Mouse (Mus musculus): ENCODE data around the gene Otud4. TPM values are rescaled to one million over a fixed set of nuclear protein-coding genes. Genes with fewer than 3 reads are reported as not detected.
"Not testable (repeated sequence)": the region's sequence is repeated elsewhere in the genome, so short reads cannot be mapped to it uniquely, and the experiment has no call there.

Gene Otud4
- total and polyA plus RNA-seq, 2 experiments from 2014 or later = 8.8 to 32.7 TPM

DNA sequence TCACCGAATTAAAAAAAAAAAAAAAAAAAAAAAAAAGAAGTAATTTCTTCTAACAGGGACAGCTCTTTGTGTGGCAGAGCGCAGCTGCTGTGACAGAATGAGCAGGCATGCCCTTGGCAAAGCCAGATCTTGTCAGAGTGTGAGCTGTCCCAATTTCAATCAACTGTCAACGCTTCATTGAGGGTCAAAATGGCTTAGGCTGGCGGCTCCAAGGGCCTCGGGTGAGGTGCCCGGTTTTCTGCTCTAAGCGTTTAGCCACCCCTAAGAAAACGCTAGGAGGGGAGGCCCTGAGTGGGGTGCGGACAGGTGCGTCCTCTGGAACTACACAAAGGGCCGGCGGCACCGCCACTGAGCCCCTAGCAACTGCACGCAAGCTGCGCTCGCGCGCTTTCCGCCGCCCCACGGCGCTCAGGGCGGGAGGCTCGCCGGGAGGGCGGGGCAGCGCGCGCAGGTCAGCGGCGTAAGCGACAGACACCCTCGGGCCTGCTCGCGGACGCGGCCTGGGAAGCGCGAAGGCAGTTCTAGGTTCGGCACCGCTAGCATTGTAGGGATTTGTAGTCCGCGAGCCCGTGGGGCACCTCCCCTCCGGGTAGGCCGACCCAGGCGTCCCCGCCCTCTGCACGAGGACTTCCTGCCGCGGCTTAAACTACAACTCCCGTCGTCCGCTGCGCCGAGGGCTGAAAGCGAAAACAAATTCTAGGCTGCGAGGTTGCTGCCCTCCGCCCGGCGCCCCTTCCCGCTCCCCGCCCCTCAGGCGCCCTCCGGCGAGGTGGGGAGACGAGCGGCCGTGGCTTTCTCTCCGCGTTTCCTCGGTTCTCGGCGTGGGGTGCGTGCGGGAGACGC lies 490 bp upstream of the Otud4 start:
- DNase-seq (ENCODE audit: low spot score) = peak; percentile 99
- H3K4me1 ChIP-seq (ENCODE audit: control insufficient read depth, insufficient read depth) = peaks cover 15% of the 10 kb centered on the region
- peak overlapping the region; percentile 95 for H3K27ac ChIP-seq (ENCODE audit: low read depth)
- WGBS = under 1% methylated on average over 76 of the region's 77 CpGs
- H3K4me2 ChIP-seq (ENCODE audit: low read depth, low read length) = peak overlapping the region; percentile 90
- no peak for TF ChIP-seq CTCF (IDR thresholded peaks at IDR 0.05; ENCODE audit: low read depth)
- TF ChIP-seq EP300 (IDR thresholded peaks at IDR 0.05; ENCODE audit: low read depth) = peak; percentile 59; the same call in 1 of the 2 replicates
- no peaks in the 10 kb centered on the region for H3K27me3 ChIP-seq (ENCODE audit: control insufficient read depth, insufficient read depth, low read length)
- peaks cover under 1% of the 10 kb centered on the region for H3K36me3 ChIP-seq (replicated peaks; ENCODE audit: control insufficient read depth, insufficient read depth, low read length)
- peak overlapping the region; percentile 84 for H3K4me3 ChIP-seq (ENCODE audit: low read depth, low read length)
- H3K9ac ChIP-seq (replicated peaks; ENCODE audit: low read depth, low read length) = peak overlapping the region; percentile 90
- peak; percentile 97 for ATAC-seq (ENCODE audit: insufficient read depth, low read depth)
- H3K9me3 ChIP-seq (replicated peaks; ENCODE audit: control insufficient read depth, low read length) = peaks cover 11% of the 10 kb centered on the region; the same call in 1 of the 2 replicates

GRCm38 (mm10) chr8:79641119-79641518 lies 1.7 kb downstream of the Otud4 start:
- ATAC-seq (ENCODE audit: insufficient read depth, low read depth) = no peak
- WGBS = 3% methylated on average over 1 of the region's 1 CpGs
- H3K27ac ChIP-seq (ENCODE audit: low read depth) = peak overlapping the region; percentile 68

DNA sequence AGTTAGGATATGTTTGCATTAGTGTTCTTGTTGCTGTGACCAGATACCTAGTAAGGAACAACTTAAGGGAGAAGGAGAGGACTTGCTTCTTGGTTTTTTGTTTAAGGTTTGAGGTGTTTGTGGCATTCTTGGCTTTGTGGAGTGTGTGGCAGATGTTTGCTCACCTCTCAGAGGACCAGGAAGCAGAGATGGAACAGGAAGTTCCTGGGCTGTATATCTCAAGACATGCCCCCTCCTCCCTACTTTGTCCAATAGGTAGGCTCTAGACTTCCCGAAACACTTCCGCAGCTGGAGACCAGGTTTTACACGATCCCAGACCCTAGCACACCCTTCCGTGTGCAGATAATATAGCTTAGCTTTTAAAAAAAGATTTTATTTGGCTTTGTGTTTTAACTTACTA lies 10.2 kb downstream of the Otud4 start:
- Histone ChIP-seq H3K9me3 (replicated peaks; ENCODE audit: control insufficient read depth, low read length) (no peaks in the 10 kb centered on the region), H3K27ac (ENCODE audit: low read depth) (peak overlapping the region; percentile 25; the same call in 1 of the 2 replicates), H3K4me2 (ENCODE audit: low read depth, low read length) (no peak overlapping the region), H3K4me3 (ENCODE audit: low read depth, low read length) (no peak overlapping the region), H3K9ac (replicated peaks; ENCODE audit: low read depth, low read length) (no peak overlapping the region), H3K27me3 (ENCODE audit: control insufficient read depth, insufficient read depth, low read length) (no peaks in the 10 kb centered on the region), H3K4me1 (ENCODE audit: control insufficient read depth, insufficient read depth) (no peaks in the 10 kb centered on the region), H3K36me3 (replicated peaks; ENCODE audit: control insufficient read depth, insufficient read depth, low read length) (peaks cover 47% of the 10 kb centered on the region)
- no peak for ATAC-seq (ENCODE audit: insufficient read depth, low read depth)
- TF ChIP-seq EP300 (IDR thresholded peaks at IDR 0.05; ENCODE audit: low read depth) = no peak
- TF ChIP-seq CTCF (IDR thresholded peaks at IDR 0.05; ENCODE audit: low read depth) = no peak
- no peak for DNase-seq (ENCODE audit: low spot score)
- 86% methylated on average over 4 of the region's 4 CpGs for WGBS

More at GRCm38 (mm10) chr8:79641119-79641518, 1.7 kb downstream of the Otud4 start:
- Histone ChIP-seq H3K4me2 (ENCODE audit: low read depth, low read length) (peak overlapping the region; percentile 90), H3K27me3 (ENCODE audit: control insufficient read depth, insufficient read depth, low read length) (no peaks in the 10 kb centered on the region), H3K36me3 (replicated peaks; ENCODE audit: control insufficient read depth, insufficient read depth, low read length) (peaks cover 21% of the 10 kb centered on the region), H3K9me3 (replicated peaks; ENCODE audit: control insufficient read depth, low read length) (no peaks in the 10 kb centered on the region), H3K4me3 (ENCODE audit: low read depth, low read length) (peak overlapping the region; percentile 84), H3K9ac (replicated peaks; ENCODE audit: low read depth, low read length) (peak overlapping the region; percentile 90), H3K4me1 (ENCODE audit: control insufficient read depth, insufficient read depth) (peaks cover 15% of the 10 kb centered on the region)
- DNase-seq (ENCODE audit: low spot score) = no peak
- no peak for TF ChIP-seq EP300 (IDR thresholded peaks at IDR 0.05; ENCODE audit: low read depth)
- TF ChIP-seq CTCF (IDR thresholded peaks at IDR 0.05; ENCODE audit: low read depth) = no peak

- no peak for DNase-seq (ENCODE audit: low spot score)
- H3K4me1 ChIP-seq (ENCODE audit: control insufficient read depth, insufficient read depth) = no peaks in the 10 kb centered on the region
- H3K36me3 ChIP-seq (replicated peaks; ENCODE audit: control insufficient read depth, insufficient read depth, low read length) = peaks cover 48% of the 10 kb centered on the region
- no peak overlapping the region for H3K9ac ChIP-seq (replicated peaks; ENCODE audit: low read depth, low read length)
- H3K9me3 ChIP-seq (replicated peaks; ENCODE audit: control insufficient read depth, low read length) = no peaks in the 10 kb centered on the region
- H3K4me3 ChIP-seq (ENCODE audit: low read depth, low read length) = no peak overlapping the region
- no peak overlapping the region for H3K4me2 ChIP-seq (ENCODE audit: low read depth, low read length)
- H3K27me3 ChIP-seq (ENCODE audit: control insufficient read depth, insufficient read depth, low read length) = no peaks in the 10 kb centered on the region
- no peak for ATAC-seq (ENCODE audit: insufficient read depth, low read depth)
- whole genome bisulfite sequencing = 66% methylated on average over 1 of the region's 1 CpGs
- TF ChIP-seq EP300 (IDR thresholded peaks at IDR 0.05; ENCODE audit: low read depth) (no peak), CTCF (IDR thresholded peaks at IDR 0.05; ENCODE audit: low read depth) (peak; percentile 49)
- no peak overlapping the region for H3K27ac ChIP-seq (ENCODE audit: low read depth)
Measured at GRCm38 (mm10) chr8:79650158-79650814, 10.9 kb downstream of the Otud4 start.

DNA sequence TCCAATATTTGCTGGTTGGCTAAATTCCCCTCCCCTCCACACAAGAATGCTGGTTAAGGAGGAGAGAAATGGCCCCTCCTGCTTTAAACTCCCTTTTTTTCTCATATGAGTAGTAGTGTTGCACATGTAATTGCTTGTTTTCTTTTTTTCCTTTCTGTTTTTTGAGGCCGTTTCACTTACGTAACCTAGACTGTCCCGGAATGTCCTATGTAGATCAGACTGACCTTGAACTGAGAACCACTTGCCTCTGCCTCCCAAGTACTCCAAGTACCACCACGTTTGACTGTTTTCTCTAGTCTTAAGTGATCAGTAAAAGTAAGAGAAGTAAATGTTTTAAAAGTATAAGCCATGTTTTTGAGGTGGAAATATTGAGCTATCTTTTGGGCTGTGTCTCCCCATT lies 14.3 kb downstream of the Otud4 start:
- H3K4me3 ChIP-seq (ENCODE audit: low read depth, low read length) = no peak overlapping the region
- no peak for DNase-seq (ENCODE audit: low spot score)
- peaks cover 57% of the 10 kb centered on the region for H3K36me3 ChIP-seq (replicated peaks; ENCODE audit: control insufficient read depth, insufficient read depth, low read length)
- ATAC-seq (ENCODE audit: insufficient read depth, low read depth) = no peak
- H3K27ac ChIP-seq (ENCODE audit: low read depth) = no peak overlapping the region
- no peak overlapping the region; the same call in 1 of the 2 replicates for H3K9ac ChIP-seq (replicated peaks; ENCODE audit: low read depth, low read length)
- H3K27me3 ChIP-seq (ENCODE audit: control insufficient read depth, insufficient read depth, low read length) = no peaks in the 10 kb centered on the region
- no peak overlapping the region for H3K4me2 ChIP-seq (ENCODE audit: low read depth, low read length)
- H3K4me1 ChIP-seq (ENCODE audit: control insufficient read depth, insufficient read depth) = no peaks in the 10 kb centered on the region
- TF ChIP-seq EP300 (IDR thresholded peaks at IDR 0.05; ENCODE audit: low read depth) (no peak), CTCF (IDR thresholded peaks at IDR 0.05; ENCODE audit: low read depth) (no peak)
- H3K9me3 ChIP-seq (replicated peaks; ENCODE audit: control insufficient read depth, low read length) = no peaks in the 10 kb centered on the region
- WGBS = 54% methylated on average over 4 of the region's 4 CpGs

- peaks cover 70% of the 10 kb centered on the region for H3K36me3 ChIP-seq (replicated peaks; ENCODE audit: control insufficient read depth, insufficient read depth, low read length)
- not testable (repeated sequence) for H3K4me1 ChIP-seq (ENCODE audit: control insufficient read depth, insufficient read depth); DNase-seq (ENCODE audit: low spot score); H3K27ac ChIP-seq (ENCODE audit: low read depth); H3K9me3 ChIP-seq (replicated peaks; ENCODE audit: control insufficient read depth, low read length); ATAC-seq (ENCODE audit: insufficient read depth, low read depth); H3K27me3 ChIP-seq (ENCODE audit: control insufficient read depth, insufficient read depth, low read length); H3K9ac ChIP-seq (replicated peaks; ENCODE audit: low read depth, low read length); H3K4me3 ChIP-seq (ENCODE audit: low read depth, low read length); H3K4me2 ChIP-seq (ENCODE audit: low read depth, low read length)
- 80% methylated on average over 4 of the region's 4 CpGs for WGBS
Measured at GRCm38 (mm10) chr8:79658715-79659114, 19.3 kb downstream of the Otud4 start.

Measured in heart, postnatal 0 days (tissue).